Mouse (Mus musculus) heart, postnatal 25 days (tissue): ENCODE data around the gene Kdsr. TPM values are rescaled to one million over a fixed set of nuclear protein-coding genes. Genes with fewer than 3 reads are reported as not detected.

ENCODE experiments used
- DNase-seq: peaks from one replicate; pipeline ENCODE4 v3.0.0; 2022; ENCODE audit warnings: low spot score
- intact Hi-C: fragments of 180-260 bp; cut with DNase I; formaldehyde crosslinking; loops from one replicate; pipeline ENCODE4 v1.15.1; 2025
- total RNA-seq, 2 experiments: library from RNA; stranded (reverse); gene quantifications; 2 replicates each; pipeline ENCODE4 v1.2.3; 2021

Kdsr gene
- total RNA-seq, 2 experiments from 2014 or later, result 6.1 to 6.9 TPM

DNA sequence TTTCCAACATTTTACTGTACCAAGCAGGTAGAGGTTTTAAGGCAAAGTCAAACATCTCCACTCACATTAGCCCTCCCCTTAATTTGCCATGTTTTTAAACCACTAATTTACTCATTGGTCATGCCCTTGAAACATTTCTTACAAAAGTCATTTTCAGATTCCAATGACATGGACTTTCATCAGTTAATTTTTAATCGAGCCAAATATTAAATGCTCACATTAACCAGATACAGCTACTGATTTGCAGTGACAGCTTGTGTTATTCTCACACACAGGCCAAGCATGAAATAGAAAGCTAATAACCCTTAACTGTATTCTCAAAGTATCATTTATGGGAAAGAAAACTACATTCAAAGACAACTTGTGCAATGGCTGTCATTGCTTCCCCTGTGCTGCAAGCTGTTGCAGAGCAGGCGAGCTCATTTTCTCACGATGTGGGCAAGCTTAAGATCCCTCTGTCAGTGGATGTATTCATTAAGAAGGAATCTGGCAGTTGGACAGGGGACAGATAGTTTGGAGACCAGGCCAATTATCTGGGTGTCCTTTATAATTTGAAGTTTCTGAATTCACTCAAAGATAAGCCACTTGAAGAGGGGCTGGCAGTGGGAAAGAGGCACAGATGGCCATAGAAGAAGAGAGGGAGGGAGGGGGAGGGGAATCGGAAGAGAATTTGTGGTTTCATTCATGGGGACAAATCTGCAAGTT lies 56.9 kb downstream of the Kdsr start:
- intact Hi-C loops, result no loop called here
- no peak for DNase-seq

DNA sequence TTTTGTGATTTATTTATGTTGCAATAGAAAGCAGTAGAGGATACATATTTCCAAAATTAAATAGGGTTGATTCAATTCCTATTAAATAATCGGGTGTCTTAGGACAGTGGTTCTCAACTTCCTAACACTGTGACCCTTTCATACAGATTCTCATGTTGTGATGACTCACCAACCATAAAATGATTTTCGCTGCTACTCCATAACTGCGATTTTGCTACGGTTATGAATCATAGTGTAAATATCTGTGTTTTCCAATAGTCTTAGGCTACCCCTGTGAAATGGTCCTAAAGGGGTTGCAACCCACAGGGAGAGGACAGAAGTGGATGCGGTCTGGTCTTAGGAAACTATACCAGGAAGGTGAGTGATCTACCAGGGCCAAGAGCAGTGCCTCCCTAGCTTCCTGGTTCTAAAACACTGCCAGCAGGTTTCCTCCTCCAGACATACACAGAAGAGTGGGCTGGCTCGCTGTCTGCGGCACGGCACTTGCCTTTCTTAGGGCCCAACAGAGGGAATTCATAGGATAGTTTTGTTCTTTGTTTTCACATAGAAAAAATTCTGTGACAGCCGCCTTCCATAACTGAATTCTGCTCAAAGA lies 58.9 kb downstream of the Kdsr start:
- intact Hi-C loops, result no loop called here
- no peak for DNase-seq

DNA sequence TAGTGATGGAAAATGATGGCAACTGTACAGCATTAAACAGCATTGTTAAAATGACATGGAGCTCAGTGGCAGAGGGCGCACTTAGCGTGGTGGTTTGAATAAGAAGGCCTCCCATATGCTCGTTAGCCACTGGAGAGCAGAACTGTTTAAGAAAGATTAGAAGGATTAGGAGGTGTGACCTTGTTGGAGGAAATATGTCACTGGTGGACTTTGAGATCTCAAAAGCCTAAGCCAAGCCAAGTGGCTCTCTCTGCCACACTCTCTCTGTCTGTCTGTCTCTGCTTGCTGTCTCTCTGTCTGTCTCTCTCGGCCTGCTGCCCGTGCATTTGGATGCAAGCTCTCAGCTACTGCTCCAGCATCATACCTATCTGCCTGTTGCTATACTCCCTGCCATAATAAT lies 63.1 kb downstream of the Kdsr start:
- intact Hi-C loops, result no loop called here

DNA sequence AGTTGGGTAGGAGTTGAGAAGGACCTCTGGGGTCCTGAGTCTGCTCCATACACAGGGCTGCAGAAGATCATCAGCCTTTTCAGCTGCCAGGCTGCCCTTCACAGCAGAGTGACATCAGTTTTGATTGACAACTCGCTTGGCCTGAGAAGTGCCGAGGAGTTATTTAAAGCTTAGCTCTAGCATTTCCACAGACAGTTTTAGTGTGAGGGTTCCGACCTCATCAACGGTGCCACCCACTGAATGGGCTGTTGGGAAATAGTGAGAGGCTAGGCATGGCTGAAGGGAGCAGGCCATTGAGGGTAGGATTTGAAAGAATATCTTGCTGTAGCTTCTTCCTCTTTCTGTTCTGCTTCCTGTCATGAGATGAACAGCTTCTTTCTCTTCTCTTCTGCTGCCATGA lies 63.9 kb downstream of the Kdsr start:
- intact Hi-C loops, result no loop called here
- no peak for DNase-seq

More for the DNA sequence above, 63.1 kb downstream of the Kdsr start:
- DNase-seq, result no peak

DNA sequence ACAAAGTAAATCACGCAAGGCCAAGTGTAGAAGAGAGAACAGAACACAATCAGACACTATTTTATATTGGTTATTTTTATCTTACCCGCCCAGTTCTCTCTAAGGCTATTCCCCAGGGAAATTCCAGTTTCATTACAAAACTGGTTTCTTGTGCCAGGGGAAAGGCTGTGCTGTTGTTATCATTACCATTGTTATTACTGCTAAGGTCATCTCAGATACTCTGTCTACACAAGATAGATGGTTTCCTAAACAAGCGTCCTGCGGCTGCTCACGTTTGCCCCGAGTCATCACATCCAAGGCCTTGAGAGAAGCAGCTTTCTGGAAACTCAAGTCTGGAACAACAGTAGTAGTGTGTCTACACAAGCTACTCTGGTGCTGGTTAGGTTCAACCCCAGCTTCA lies 65.2 kb downstream of the Kdsr start:
- intact Hi-C loops, result no loop called here
- DNase-seq, result no peak

DNA sequence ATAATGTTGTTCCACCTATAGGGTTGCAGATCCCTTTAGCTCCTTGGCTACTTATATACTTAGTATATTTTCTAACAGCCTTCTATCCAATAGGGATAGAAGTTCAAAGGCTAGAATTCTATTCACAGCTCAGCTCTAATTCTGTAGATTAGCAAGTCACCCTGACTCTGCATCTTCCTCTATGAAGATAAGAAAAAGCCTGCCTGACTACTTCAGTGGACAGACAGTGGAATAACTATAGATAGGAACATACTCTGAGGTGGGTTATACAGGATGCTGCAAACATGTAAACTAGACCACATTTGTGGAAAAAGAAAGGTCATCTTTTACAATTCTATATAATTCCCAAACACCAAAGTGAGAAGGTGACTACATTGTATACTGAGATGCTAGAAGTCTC lies 66.9 kb downstream of the Kdsr start:
- no peak for DNase-seq
- intact Hi-C loops, result no loop called here

DNA sequence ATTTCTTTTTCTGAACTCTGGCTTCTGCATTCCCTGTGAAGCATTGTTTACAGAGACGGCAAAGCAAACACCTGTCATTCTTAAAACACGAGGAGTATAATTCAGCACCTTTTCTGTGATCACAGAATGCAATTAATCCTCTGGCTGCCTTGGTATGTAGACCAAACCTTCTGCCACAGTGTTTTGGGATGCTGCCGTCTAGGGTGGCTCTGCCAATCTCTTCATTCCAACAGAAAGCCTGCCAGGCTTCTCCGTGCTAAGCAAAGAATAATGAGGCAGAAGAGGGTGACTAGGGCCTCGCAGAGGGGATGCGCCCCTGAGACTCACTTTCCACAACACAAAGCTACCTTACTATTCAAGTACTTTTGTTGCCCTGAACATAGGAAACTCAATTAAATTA lies 68.6 kb downstream of the Kdsr start:
- no peak for DNase-seq
- intact Hi-C loops, result no loop called here

DNA sequence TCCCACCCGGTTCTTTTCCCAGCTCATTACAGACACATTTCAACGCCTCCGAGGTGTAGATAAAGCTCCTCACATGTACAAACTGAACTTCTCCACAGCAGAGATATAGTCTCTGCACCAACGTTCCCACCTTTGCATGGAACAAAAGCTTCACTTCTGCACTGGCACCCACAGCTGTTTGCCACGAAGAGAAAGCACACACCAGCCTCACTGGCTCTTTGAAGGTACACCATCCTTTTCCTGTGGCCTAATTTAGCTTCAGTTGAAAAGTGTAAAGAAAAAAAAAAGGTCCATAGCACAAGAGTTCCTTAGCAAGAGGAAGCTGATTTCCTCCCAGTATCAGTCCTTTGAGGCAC lies 71.4 kb downstream of the Kdsr start:
- intact Hi-C loops, result no loop called here

DNA sequence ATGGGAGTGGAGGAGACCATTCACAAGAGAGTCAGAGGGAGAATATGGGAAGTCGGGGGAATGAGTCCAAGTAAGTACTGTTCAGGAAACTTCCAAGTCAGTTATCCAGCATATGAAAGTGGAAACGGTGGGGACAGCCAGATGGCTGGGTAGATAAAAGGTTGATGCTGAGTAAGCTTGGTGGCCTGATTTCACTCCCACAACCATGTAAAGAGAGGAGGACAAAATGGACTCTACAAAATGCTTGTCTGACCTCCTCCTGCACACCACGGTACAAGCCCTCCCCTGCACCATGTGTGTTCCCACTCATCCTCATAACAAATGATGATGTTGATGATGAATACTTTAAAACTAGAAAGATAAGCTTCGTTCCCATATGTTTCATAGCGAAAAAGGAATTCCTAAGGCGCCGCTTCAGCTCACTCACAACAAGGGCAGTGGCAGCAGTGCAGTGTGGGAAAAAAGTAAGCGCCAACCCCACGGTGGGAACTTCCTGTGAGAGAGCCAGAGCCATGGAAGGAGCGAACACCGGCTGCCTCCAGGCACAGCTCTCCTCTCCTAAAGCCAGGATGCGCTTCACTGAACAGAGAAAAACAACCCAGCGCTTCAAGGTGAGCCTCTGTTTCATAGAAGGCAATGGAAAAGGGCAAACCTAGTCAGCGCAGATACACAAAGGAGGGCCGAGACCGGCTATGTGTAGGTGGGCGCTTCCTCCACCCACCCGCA lies 71.9 kb downstream of the Kdsr start:
- intact Hi-C loops, result no loop called here
- no peak for DNase-seq

More for the DNA sequence above, 71.4 kb downstream of the Kdsr start:
- DNase-seq, result no peak

DNA sequence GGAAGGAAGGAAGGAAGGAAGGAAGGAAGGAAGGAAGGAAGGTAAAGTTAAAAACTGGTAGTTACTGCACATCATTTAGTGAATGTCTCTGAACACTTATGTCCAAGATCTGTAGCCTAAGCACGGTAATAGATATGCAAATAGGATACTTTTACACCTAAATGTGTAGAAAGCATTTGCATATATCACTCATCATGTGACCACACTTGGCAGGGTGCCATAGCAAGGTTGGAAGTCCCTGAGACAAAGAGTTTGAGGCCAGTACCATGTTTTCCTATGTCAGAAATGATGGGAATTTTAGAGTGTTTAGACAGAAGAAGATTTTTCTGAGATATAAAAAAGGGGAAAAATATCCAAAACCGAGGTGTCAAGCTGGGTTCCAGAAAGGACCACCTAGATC lies 73.8 kb downstream of the Kdsr start:
- intact Hi-C loops, result no loop called here
- DNase-seq, result no peak

DNA sequence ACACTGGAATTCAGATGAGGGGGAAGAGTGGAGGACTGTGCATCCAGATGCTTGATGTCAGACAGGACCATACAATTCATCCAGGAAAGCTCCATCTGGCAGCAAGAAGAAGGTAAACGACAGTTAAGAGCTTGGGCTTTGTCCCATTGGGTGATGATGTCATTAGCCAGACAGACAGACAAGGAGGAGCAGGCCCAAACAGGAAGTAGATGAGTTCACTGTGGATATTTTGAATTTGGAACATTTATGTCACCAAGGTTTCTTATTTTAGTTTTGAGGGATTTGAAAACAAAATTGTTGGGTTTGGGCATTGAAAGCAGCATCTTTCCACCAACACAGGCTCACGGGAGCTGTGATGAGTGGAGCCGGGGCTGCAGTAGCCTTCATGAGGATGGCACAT lies 75.0 kb downstream of the Kdsr start:
- intact Hi-C loops, result no loop called here
- DNase-seq, result no peak

DNA sequence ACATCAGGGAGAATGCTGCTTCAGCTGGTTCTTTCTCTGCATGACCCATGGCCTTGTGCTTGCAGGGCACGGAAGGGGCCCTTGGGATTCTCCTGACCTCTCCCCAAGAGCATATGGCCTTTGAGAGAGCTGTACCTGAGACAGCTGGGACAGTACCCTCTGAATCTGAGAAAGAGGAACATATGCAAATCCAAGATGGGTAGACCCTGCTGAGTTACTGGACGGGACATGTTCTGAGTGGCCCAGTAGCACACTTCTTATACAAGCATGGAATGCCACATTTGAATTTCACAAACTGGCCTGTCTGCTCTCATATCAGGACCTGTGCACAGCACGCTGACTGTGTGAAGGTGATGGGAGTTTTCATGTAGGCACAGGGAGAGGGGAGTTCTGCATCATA lies 76.7 kb downstream of the Kdsr start:
- intact Hi-C loops, result no loop called here
- no peak for DNase-seq

DNA sequence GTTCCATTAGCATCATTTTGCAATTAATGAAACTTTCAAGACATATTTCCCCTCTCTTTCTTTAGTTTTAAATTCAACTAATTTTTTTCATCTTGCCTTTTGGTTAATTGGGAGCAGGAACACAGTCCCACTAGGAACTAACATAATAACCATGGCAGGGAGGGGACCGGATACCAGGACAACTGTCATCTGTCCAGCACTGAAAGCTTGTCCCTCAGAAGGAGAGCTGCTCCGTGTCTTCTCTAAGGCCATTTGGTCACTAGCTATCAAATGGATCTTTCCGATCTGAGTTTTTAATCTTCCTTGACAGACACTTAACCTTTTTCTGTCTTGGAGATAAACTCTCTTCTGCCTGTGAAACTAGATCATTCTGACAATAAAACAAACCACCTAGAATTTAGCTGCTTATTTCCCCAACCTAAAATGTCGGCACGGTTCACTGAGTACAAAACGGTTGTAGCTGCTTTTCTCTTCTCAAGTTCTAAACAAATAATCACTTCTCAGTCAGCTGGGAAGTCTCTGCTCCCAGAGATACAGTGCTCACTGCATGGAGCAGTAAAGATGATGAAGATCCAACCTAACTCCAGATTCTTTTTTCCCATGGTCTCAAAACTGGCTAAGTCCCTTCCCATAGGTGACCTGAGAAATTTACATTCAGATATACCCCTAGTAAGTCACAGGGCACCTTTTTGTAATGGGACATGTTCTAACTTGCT lies 79.6 kb downstream of the Kdsr start:
- no peak for DNase-seq
- intact Hi-C loops, result no loop called here

DNA sequence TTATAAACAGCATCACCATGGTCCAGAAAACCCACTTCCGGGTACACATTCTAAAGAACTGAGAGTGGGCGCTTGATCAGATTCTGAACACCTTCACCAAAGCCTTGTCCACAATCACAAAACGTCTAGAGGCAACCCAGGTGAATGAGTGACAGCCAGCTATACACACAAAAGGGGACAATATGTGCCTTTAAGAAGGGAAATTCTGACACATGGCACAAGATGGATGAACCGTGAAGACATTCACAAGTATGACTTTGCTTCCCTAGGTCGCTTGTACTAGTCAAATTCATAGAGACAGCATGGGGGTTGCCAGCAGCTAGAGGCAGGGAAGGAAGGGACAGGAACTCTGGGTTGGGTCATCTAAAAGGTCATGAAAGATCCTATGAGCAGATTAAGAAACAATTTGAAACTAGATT lies 81.5 kb downstream of the Kdsr start:
- intact Hi-C loops, result no loop called here
- no peak for DNase-seq

Other genes with a start within 250 kb of the Kdsr start
- gene Bcl2, start 45.5 kb downstream of the Kdsr start, total RNA-seq, result 1 to 10 TPM; 3.7 to 4.4 TPM
- 10 to 100 TPM; 27.6 to 31.6 TPM for gene Vps4b, start 37.0 kb upstream of the Kdsr start, total RNA-seq
- gene Serpinb5, start 101.4 kb upstream of the Kdsr start, total RNA-seq, result not detected
- not detected for gene Serpinb12, start 174.7 kb upstream of the Kdsr start, total RNA-seq
- not detected for gene Serpinb13, start 221.3 kb upstream of the Kdsr start, total RNA-seq